Mouse (Mus musculus): ENCODE data around the gene Acot5. TPM values are rescaled to one million over a fixed set of nuclear protein-coding genes. Genes with fewer than 3 reads are reported as not detected.

Gene Acot5
- polyA plus RNA-seq, 1 experiment from 2014 or later = not detected

- no peak overlapping the region for H3K9ac ChIP-seq (ENCODE audit: low read length)
- ATAC-seq = no peak
- no peak for DNase-seq (ENCODE audit: low spot score)
- H3K4me3 ChIP-seq (ENCODE audit: low read depth, low read length) = no peak overlapping the region
- no peaks in the 10 kb centered on the region for H3K9me3 ChIP-seq (replicated peaks; ENCODE audit: control insufficient read depth, low read length)
- WGBS = 98% methylated on average over 5 of the region's 5 CpGs
- no peaks in the 10 kb centered on the region for H3K27me3 ChIP-seq (replicated peaks; ENCODE audit: control insufficient read depth, insufficient read depth, low read length)
- H3K4me2 ChIP-seq (ENCODE audit: low read length) = no peak overlapping the region
- no peaks in the 10 kb centered on the region for H3K36me3 ChIP-seq (ENCODE audit: control insufficient read depth, insufficient read depth, low read length)
- no peak overlapping the region for H3K27ac ChIP-seq (ENCODE audit: low read depth, low read length)
- H3K4me1 ChIP-seq (ENCODE audit: control insufficient read depth, insufficient read depth, low read length) = peaks cover 6% of the 10 kb centered on the region
Measured at GRCm38 (mm10) chr12:84119584-84119983, 50.5 kb downstream of the Acot5 start.

Other genes starting within 250 kb of the Acot5 start
- 12.9 and 16.2 TPM in 2 replicates for gene Numb, start 147.4 kb upstream of the Acot5 start, polyA plus RNA-seq (2014; fragmentation: Nextera tagmentation; extraction: Ambion mirVana)
- 8.7 and 9.9 TPM in 2 replicates for gene Riox1, start 118.7 kb upstream of the Acot5 start, polyA plus RNA-seq (2014; fragmentation: Nextera tagmentation; extraction: Ambion mirVana)
- gene Heatr4, start 84.5 kb upstream of the Acot5 start, polyA plus RNA-seq (2014; fragmentation: Nextera tagmentation; extraction: Ambion mirVana) = not detected in 2 replicates
- gene Acot2, start 81.5 kb upstream of the Acot5 start, polyA plus RNA-seq (2014; fragmentation: Nextera tagmentation; extraction: Ambion mirVana) = 4.3 and 5.6 TPM in 2 replicates
- gene Acot1, start 59.8 kb upstream of the Acot5 start, polyA plus RNA-seq (2014; fragmentation: Nextera tagmentation; extraction: Ambion mirVana) = 81.2 and 83.6 TPM in 2 replicates
- 0.14 and 0.22 TPM in 2 replicates for gene Acot4, start 30.9 kb upstream of the Acot5 start, polyA plus RNA-seq (2014; fragmentation: Nextera tagmentation; extraction: Ambion mirVana)
- not detected in 2 replicates for gene Gm49366, start 30.4 kb upstream of the Acot5 start, polyA plus RNA-seq (2014; fragmentation: Nextera tagmentation; extraction: Ambion mirVana)
- gene Acot3, start 17.2 kb upstream of the Acot5 start, polyA plus RNA-seq (2014; fragmentation: Nextera tagmentation; extraction: Ambion mirVana) = 0.34 and 0.72 TPM in 2 replicates
- 1.5 and 1.8 TPM in 2 replicates for gene Acot6, start 31.3 kb downstream of the Acot5 start, polyA plus RNA-seq (2014; fragmentation: Nextera tagmentation; extraction: Ambion mirVana)
- gene Dnal1, start 45.0 kb downstream of the Acot5 start, polyA plus RNA-seq (2014; fragmentation: Nextera tagmentation; extraction: Ambion mirVana) = 6.6 and 8.9 TPM in 2 replicates
- gene Pnma1, start 79.2 kb downstream of the Acot5 start, polyA plus RNA-seq (2014; fragmentation: Nextera tagmentation; extraction: Ambion mirVana) = 4.1 and 6.0 TPM in 2 replicates
- 3.2 and 3.4 TPM in 2 replicates for gene Elmsan1, start 149.6 kb downstream of the Acot5 start, polyA plus RNA-seq (2014; fragmentation: Nextera tagmentation; extraction: Ambion mirVana)
- gene Ptgr2, start 215.9 kb downstream of the Acot5 start, polyA plus RNA-seq (2014; fragmentation: Nextera tagmentation; extraction: Ambion mirVana) = 13.0 and 14.2 TPM in 2 replicates
- 89.6 and 104 TPM in 2 replicates for gene Zfp410, start 247.5 kb downstream of the Acot5 start, polyA plus RNA-seq (2014; fragmentation: Nextera tagmentation; extraction: Ambion mirVana)